In the genomic region with DNA sequence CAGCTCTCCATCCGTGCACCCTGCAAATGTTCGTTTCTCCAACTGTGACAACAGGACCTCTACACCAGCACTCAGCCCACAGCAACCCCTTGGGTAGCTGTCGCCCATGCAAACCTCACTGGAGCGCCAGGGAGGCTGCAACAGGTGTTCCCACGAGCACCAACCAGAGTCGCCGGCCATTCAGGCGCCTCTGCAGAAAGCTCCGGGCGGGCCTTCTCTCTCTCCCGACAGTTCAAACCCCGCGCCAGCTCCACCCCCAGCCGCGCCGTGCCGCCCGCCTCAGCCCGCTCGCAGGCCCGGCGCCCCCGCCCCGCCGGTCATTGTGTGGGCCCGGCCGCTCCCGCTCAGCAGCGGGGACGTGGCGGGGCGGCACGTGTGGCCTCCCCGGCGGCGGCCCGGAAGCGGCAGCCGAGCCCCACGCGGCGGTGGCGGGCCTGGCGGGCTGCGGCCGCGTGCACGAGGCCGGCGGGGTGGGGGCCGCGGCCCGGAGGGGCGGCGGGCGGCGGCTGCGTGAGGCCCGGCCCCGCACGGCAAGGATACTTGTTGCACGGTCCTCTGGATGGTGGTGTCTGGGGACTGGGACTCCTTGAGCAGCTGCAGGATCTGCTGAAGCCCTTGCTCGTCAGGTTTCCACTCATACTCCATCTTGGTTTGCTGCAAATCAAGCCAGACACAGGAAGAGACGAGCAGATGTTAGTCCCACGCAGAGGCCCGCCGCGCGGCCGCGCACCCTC, we compare ENCODE assay signal across 8 mouse cellular contexts. TPM values are rescaled to one million over a fixed set of nuclear protein-coding genes. Genes with fewer than 3 reads are reported as not detected.
DNase-seq lines count a peak whose midpoint lies in the region; ATAC-seq and TF ChIP-seq lines count a peak whose summit lies in the region.

No protein-coding gene starts in this region.

- no peaks in the 10 kb centered on the region for H3K27me3 ChIP-seq in embryonic facial prominence, embryonic 10.5 days (replicated peaks; ENCODE audit: low read depth, poor library complexity, severe bottlenecking)
- H3K27me3 ChIP-seq in liver, adult 2 months (ENCODE audit: control insufficient read depth, insufficient read depth, low read length): no peaks in the 10 kb centered on the region
- H3K27me3 ChIP-seq in midbrain, postnatal 0 days (ENCODE audit: insufficient read depth, low read length): no peaks in the 10 kb centered on the region

- TF ChIP-seq POLR2A in liver, adult 2 months (IDR thresholded peaks at IDR 0.05; ENCODE audit: extremely low read depth, insufficient read depth, low read length): no peak

- H3K36me3 ChIP-seq in embryonic facial prominence, embryonic 10.5 days (replicated peaks): peaks cover 46% of the 10 kb centered on the region
- peaks cover 10% of the 10 kb centered on the region for H3K36me3 ChIP-seq in liver, adult 2 months (ENCODE audit: control insufficient read depth, insufficient read depth, low read length)
- peaks cover 1% of the 10 kb centered on the region; the same call in 1 of the 2 replicates for H3K36me3 ChIP-seq in midbrain, postnatal 0 days (ENCODE audit: insufficient read depth, low read length)

- WGBS in embryonic facial prominence, embryonic 10.5 days: under 1% methylated on average over 71 of the region's 71 CpGs
- 5% methylated on average over 67 of the region's 71 CpGs for WGBS in liver, adult 2 months
- under 1% methylated on average over 68 of the region's 71 CpGs for WGBS in midbrain, postnatal 0 days

- DNase-seq in 3T3-L1 (ENCODE audit: low read depth, low spot score): peak; percentile 51
- peak; percentile 84 for DNase-seq in adrenal gland, adult 2 months
- DNase-seq in embryonic facial prominence, embryonic 10.5 days (ENCODE audit: low spot score): peak; percentile 73
- peak; percentile 96 for DNase-seq in heart, adult 11 months
- peak; percentile 32 for DNase-seq in kidney, adult 11 months
- no peak for DNase-seq in liver, adult 2 months (ENCODE audit: extremely low read depth, low read depth, low spot score)
- peak; percentile 37 for DNase-seq in midbrain, postnatal 0 days (ENCODE audit: low spot score)
- DNase-seq in spleen, postnatal 14 days (ENCODE audit: low spot score in 2 of 2): peak; percentile 45 to 52

- TF ChIP-seq CTCF in liver, adult 2 months (IDR thresholded peaks at IDR 0.05; ENCODE audit: low read depth, low read length): no peak
- TF ChIP-seq CTCF in midbrain, postnatal 0 days (IDR thresholded peaks at IDR 0.05): no peak

- peak overlapping the region; percentile 92 for H3K4me3 ChIP-seq in embryonic facial prominence, embryonic 10.5 days
- H3K4me3 ChIP-seq in liver, adult 2 months (ENCODE audit: insufficient read depth, low read depth, low read length): peak overlapping the region; percentile 79
- H3K4me3 ChIP-seq in midbrain, postnatal 0 days (ENCODE audit: low read depth, low read length): peak overlapping the region; percentile 76

- H3K4me2 ChIP-seq in midbrain, postnatal 0 days (ENCODE audit: low read depth, low read length, poor library complexity, severe bottlenecking): peak overlapping the region; percentile 87

- ATAC-seq in midbrain, postnatal 0 days (ENCODE audit: low FRiP score): peak; percentile 78

- no peaks in the 10 kb centered on the region for H3K9me3 ChIP-seq in embryonic facial prominence, embryonic 10.5 days
- H3K9me3 ChIP-seq in midbrain, postnatal 0 days (ENCODE audit: low read length): no peaks in the 10 kb centered on the region

- H3K27ac ChIP-seq in embryonic facial prominence, embryonic 10.5 days (replicated peaks): peak overlapping the region; percentile 96
- peak overlapping the region; percentile 30; the same call in 1 of the 2 replicates for H3K27ac ChIP-seq in liver, adult 2 months (replicated peaks; ENCODE audit: insufficient read depth, low read depth, low read length)
- peak overlapping the region; percentile 93 for H3K27ac ChIP-seq in midbrain, postnatal 0 days (ENCODE audit: low read depth, low read length)

- H3K9ac ChIP-seq in liver, adult 2 months (ENCODE audit: low read depth, low read length): peak overlapping the region; percentile 87
- peak overlapping the region; percentile 84 for H3K9ac ChIP-seq in midbrain, postnatal 0 days (replicated peaks; ENCODE audit: low read length, poor library complexity, severe bottlenecking)

- H3K79me2 ChIP-seq in liver, adult 2 months (ENCODE audit: control insufficient read depth, insufficient read depth, low read length): peaks cover 29% of the 10 kb centered on the region; the same call in 1 of the 2 replicates

- H3K4me1 ChIP-seq in embryonic facial prominence, embryonic 10.5 days: peaks cover 39% of the 10 kb centered on the region
- peaks cover 5% of the 10 kb centered on the region; the same call in 1 of the 2 replicates for H3K4me1 ChIP-seq in liver, adult 2 months (ENCODE audit: control insufficient read depth, insufficient read depth, low read length)
- 0 out of 2 replicates have a peak, but pooled peaks cover 3% of the 10 kb centered on the region for H3K4me1 ChIP-seq in midbrain, postnatal 0 days (ENCODE audit: insufficient read depth, low read length)

RNA-seq across cellular contexts. Expression of a gene that starts 35.9 kb away (rescaled TPM):
- total RNA-seq in adrenal gland, adult 2 months (2021): 100 to 1,000 TPM; 126 to 127 TPM
- 7.4 and 9.6 TPM in 2 replicates for polyA plus RNA-seq in adrenal gland, adult 2 months (2012; rRNA removed)
- 78.0 and 79.7 TPM in 2 replicates for polyA plus RNA-seq in embryonic facial prominence, embryonic 10.5 days (2016; fragmentation: Nextera tagmentation; extraction: Ambion mirVana)
- 56.1 and 62.7 TPM in 2 replicates for total RNA-seq in liver, adult 2 months (2014; rRNA removed)
- polyA plus RNA-seq in liver, adult 2 months (2012; rRNA removed): 10.7 and 11.3 TPM in 2 replicates
- 78.8 and 85.8 TPM in 2 replicates for total RNA-seq in midbrain, postnatal 0 days (2014; rRNA removed)
- polyA plus RNA-seq in midbrain, postnatal 0 days (2015; fragmentation: Nextera tagmentation; extraction: Ambion mirVana): 16.6 and 20.1 TPM in 2 replicates

Comparison
In these comparisons a context has a peak if more than half of its experiments do, and no peak if none do; other contexts are left out.
1. H3K27ac ChIP-seq: peak in every context shown above with its lines; median percentile 96 in embryonic facial prominence, embryonic 10.5 days; 93 in midbrain, postnatal 0 days; 30 in liver, adult 2 months.